9 mouse cellular contexts compared by ENCODE assay signal in genomic region chr13:23792520-23792919, GRCm38 (mm10). TPM values are rescaled to one million over a fixed set of nuclear protein-coding genes. Genes with fewer than 3 reads are reported as not detected.
DNase-seq lines count a peak whose midpoint lies in the region; ATAC-seq and TF ChIP-seq lines count a peak whose summit lies in the region.
"Had no signal": no experiment of that assay in that cellular context is flagged by ENCODE, and none has a peak within 500 bp of the region (broad histone marks: within the 10 kb centered on the region; RNA-seq: fewer than 3 reads in every experiment).

No protein-coding gene starts in this region.

- no peaks in the 10 kb centered on the region for H3K9me3 ChIP-seq in forebrain, embryonic 14.5 days (replicated peaks; ENCODE audit: control insufficient read depth, low read length)
- no peaks in the 10 kb centered on the region for H3K9me3 ChIP-seq in forebrain, embryonic 11.5 days (ENCODE audit: control insufficient read depth, low read length)
- no peaks in the 10 kb centered on the region for H3K9me3 ChIP-seq in liver, embryonic 14.5 days (ENCODE audit: control insufficient read depth, low read length)

- no peaks in the 10 kb centered on the region for H3K4me1 ChIP-seq in forebrain, embryonic 14.5 days (ENCODE audit: control insufficient read depth, insufficient read depth, low read length)
- H3K4me1 ChIP-seq in forebrain, embryonic 11.5 days (replicated peaks; ENCODE audit: control insufficient read depth, insufficient read depth, low read length): no peaks in the 10 kb centered on the region
- H3K4me1 ChIP-seq in liver, embryonic 14.5 days (replicated peaks; ENCODE audit: control insufficient read depth in 2 of 2, insufficient read depth in 2 of 2, low read length in 1 of 2): no peaks in the 10 kb centered on the region

- H3K4me3 ChIP-seq in forebrain, embryonic 14.5 days (ENCODE audit: low read depth, low read length): no peak overlapping the region
- no peak overlapping the region for H3K4me3 ChIP-seq in forebrain, embryonic 11.5 days (ENCODE audit: low read depth, low read length)
- H3K4me3 ChIP-seq in liver, embryonic 14.5 days (ENCODE audit: insufficient read depth in 1 of 2, low read depth in 2 of 2, low read length in 2 of 2): no peak overlapping the region

- 43% methylated on average over 2 of the region's 2 CpGs for WGBS in forebrain, embryonic 14.5 days
- WGBS in forebrain, embryonic 11.5 days: 47% methylated on average over 2 of the region's 2 CpGs
- 34% methylated on average over 2 of the region's 2 CpGs for WGBS in liver, embryonic 14.5 days (ENCODE audit: insufficient replicate concordance)

- no peak for TF ChIP-seq EP300 in liver, embryonic 14.5 days (IDR thresholded peaks at IDR 0.05; ENCODE audit: low read depth)

- H3K27me3 ChIP-seq in forebrain, embryonic 14.5 days (replicated peaks; ENCODE audit: control insufficient read depth, insufficient read depth, low read length): no peaks in the 10 kb centered on the region
- no peaks in the 10 kb centered on the region for H3K27me3 ChIP-seq in forebrain, embryonic 11.5 days (ENCODE audit: control insufficient read depth, insufficient read depth, low read length)
- H3K27me3 ChIP-seq in liver, embryonic 14.5 days (ENCODE audit: control insufficient read depth, insufficient read depth, low read length): no peaks in the 10 kb centered on the region

- peak; percentile 80 for ATAC-seq in forebrain, embryonic 14.5 days
- ATAC-seq in forebrain, embryonic 11.5 days (replicated peaks; ENCODE audit: low FRiP score): no peak
- ATAC-seq in liver, embryonic 14.5 days (ENCODE audit: insufficient read depth): no peak

- H3K27ac ChIP-seq in forebrain, embryonic 14.5 days (ENCODE audit: low read depth, low read length): no peak overlapping the region
- no peak overlapping the region for H3K27ac ChIP-seq in forebrain, embryonic 11.5 days (ENCODE audit: low read depth, low read length)
- no peak overlapping the region for H3K27ac ChIP-seq in liver, embryonic 14.5 days

- no peak overlapping the region for H3K9ac ChIP-seq in forebrain, embryonic 14.5 days (ENCODE audit: low read length)
- H3K9ac ChIP-seq in forebrain, embryonic 11.5 days (ENCODE audit: low read length): no peak overlapping the region
- H3K9ac ChIP-seq in liver, embryonic 14.5 days (replicated peaks): no peak overlapping the region

- peak; percentile 77 for TF ChIP-seq CTCF in liver, embryonic 14.5 days (IDR thresholded peaks at IDR 0.05; ENCODE audit: low read depth)

- no peak overlapping the region for H3K4me2 ChIP-seq in forebrain, embryonic 14.5 days (ENCODE audit: low read length)
- no peak overlapping the region for H3K4me2 ChIP-seq in forebrain, embryonic 11.5 days (ENCODE audit: low read depth, low read length, severe bottlenecking)
- no peak overlapping the region for H3K4me2 ChIP-seq in liver, embryonic 14.5 days (ENCODE audit: low read depth)

- no peaks in the 10 kb centered on the region for H3K36me3 ChIP-seq in forebrain, embryonic 14.5 days (ENCODE audit: control insufficient read depth, insufficient read depth, low read length)
- H3K36me3 ChIP-seq in forebrain, embryonic 11.5 days (ENCODE audit: control insufficient read depth, insufficient read depth, low read length): no peaks in the 10 kb centered on the region
- H3K36me3 ChIP-seq in liver, embryonic 14.5 days (replicated peaks; ENCODE audit: control insufficient read depth, insufficient read depth, low read depth): no peaks in the 10 kb centered on the region

- DNase-seq in forebrain, embryonic 14.5 days (ENCODE audit: low spot score): peak; percentile 87
- DNase-seq in forebrain, embryonic 11.5 days (ENCODE audit: low spot score): no peak
- peak; percentile 6 to 23 for DNase-seq in urinary bladder, postnatal 36 days (ENCODE audit: low spot score in 2 of 2)
- no peak for DNase-seq in urinary bladder, adult 2 months (ENCODE audit: low spot score)
- DNase-seq in embryo, embryonic 10 days (ENCODE audit: low spot score): peak; percentile 82
- peak; percentile 20 to 25 for DNase-seq in kidney, adult 8-10 months
- peak; percentile 42 to 49 (median 47) for DNase-seq in liver, embryonic 14.5 days (ENCODE audit: low read depth in 3 of 3, low spot score in 3 of 3)
- peak; percentile 41 for DNase-seq in right cerebral cortex, adult 18-20 months

RNA-seq across cellular contexts. Expression of gene Slc17a2, which starts 14.3 kb away (rescaled TPM):
- polyA plus RNA-seq in forebrain, embryonic 14.5 days (2014; fragmentation: Nextera tagmentation; extraction: Ambion mirVana): not detected in 2 replicates
- polyA plus RNA-seq in forebrain, embryonic 11.5 days (2014; fragmentation: Nextera tagmentation; extraction: Ambion mirVana): not detected in 2 replicates
- polyA plus RNA-seq in urinary bladder, adult 2 months (2012; rRNA removed): not detected in 2 replicates
- polyA plus RNA-seq in liver, embryonic 14.5 days (2012; rRNA removed): 1.00 and 1.1 TPM in 2 replicates
- 0.77 and 1.3 TPM in 2 replicates for polyA plus RNA-seq in liver, embryonic 14.5 days (2014; fragmentation: Nextera tagmentation; extraction: Ambion mirVana)

RNA-seq across cellular contexts. Expression of gene Trim38, which starts 22.8 kb away (rescaled TPM):
- not detected in 2 replicates for polyA plus RNA-seq in forebrain, embryonic 14.5 days (2014; fragmentation: Nextera tagmentation; extraction: Ambion mirVana)
- 0.13 TPM in 1 of 2 replicates, not detected in the other for polyA plus RNA-seq in forebrain, embryonic 11.5 days (2014; fragmentation: Nextera tagmentation; extraction: Ambion mirVana)
- polyA plus RNA-seq in urinary bladder, adult 2 months (2012; rRNA removed): 0.25 and 0.36 TPM in 2 replicates
- polyA plus RNA-seq in liver, embryonic 14.5 days (2012; rRNA removed): 0.06 TPM in 1 of 2 replicates, not detected in the other
- polyA plus RNA-seq in liver, embryonic 14.5 days (2014; fragmentation: Nextera tagmentation; extraction: Ambion mirVana): not detected in 2 replicates
- polyA plus RNA-seq: stomach, embryonic 14.5 days had no signal

RNA-seq across cellular contexts. Expression of gene Hist1h1a, which starts 29.1 kb away (rescaled TPM):
- polyA plus RNA-seq in forebrain, embryonic 14.5 days (2014; fragmentation: Nextera tagmentation; extraction: Ambion mirVana): 2.3 and 2.4 TPM in 2 replicates
- polyA plus RNA-seq in forebrain, embryonic 11.5 days (2014; fragmentation: Nextera tagmentation; extraction: Ambion mirVana): 2.7 and 4.0 TPM in 2 replicates
- not detected in 2 replicates for polyA plus RNA-seq in urinary bladder, adult 2 months (2012; rRNA removed)
- polyA plus RNA-seq in liver, embryonic 14.5 days (2012; rRNA removed): 7.6 and 11.9 TPM in 2 replicates
- polyA plus RNA-seq in liver, embryonic 14.5 days (2014; fragmentation: Nextera tagmentation; extraction: Ambion mirVana): 6.3 and 7.4 TPM in 2 replicates

RNA-seq across cellular contexts. Expression of gene Hist1h3a, which starts 30.3 kb away (rescaled TPM):
- 2.0 and 4.7 TPM in 2 replicates for polyA plus RNA-seq in forebrain, embryonic 14.5 days (2014; fragmentation: Nextera tagmentation; extraction: Ambion mirVana)
- polyA plus RNA-seq in forebrain, embryonic 11.5 days (2014; fragmentation: Nextera tagmentation; extraction: Ambion mirVana): 2.9 and 5.4 TPM in 2 replicates
- 0.34 and 0.66 TPM in 2 replicates for polyA plus RNA-seq in urinary bladder, adult 2 months (2012; rRNA removed)
- polyA plus RNA-seq in liver, embryonic 14.5 days (2012; rRNA removed): 36.1 and 49.8 TPM in 2 replicates
- polyA plus RNA-seq in liver, embryonic 14.5 days (2014; fragmentation: Nextera tagmentation; extraction: Ambion mirVana): 5.8 and 7.5 TPM in 2 replicates

RNA-seq across cellular contexts. Expression of gene Hist1h4a, which starts 31.5 kb away (rescaled TPM):
- 0.97 TPM in 1 of 2 replicates, not detected in the other for polyA plus RNA-seq in forebrain, embryonic 14.5 days (2014; fragmentation: Nextera tagmentation; extraction: Ambion mirVana)
- polyA plus RNA-seq in forebrain, embryonic 11.5 days (2014; fragmentation: Nextera tagmentation; extraction: Ambion mirVana): 0.95 TPM in 1 of 2 replicates, not detected in the other
- 0.48 and 1.2 TPM in 2 replicates for polyA plus RNA-seq in urinary bladder, adult 2 months (2012; rRNA removed)
- polyA plus RNA-seq in liver, embryonic 14.5 days (2012; rRNA removed): 4.3 and 11.8 TPM in 2 replicates
- 0.57 and 0.78 TPM in 2 replicates for polyA plus RNA-seq in liver, embryonic 14.5 days (2014; fragmentation: Nextera tagmentation; extraction: Ambion mirVana)
- polyA plus RNA-seq: stomach, embryonic 14.5 days had no signal

Comparison
In these comparisons a context has a peak if more than half of its experiments do, and no peak if none do; other contexts are left out.
1. DNase-seq: peak in forebrain, embryonic 14.5 days (single experiment), urinary bladder, postnatal 36 days (2 of 2), embryo, embryonic 10 days (single experiment), kidney, adult 8-10 months (2 of 2), liver, embryonic 14.5 days (3 of 3) and right cerebral cortex, adult 18-20 months (single experiment); none in forebrain, embryonic 11.5 days (single experiment) and urinary bladder, adult 2 months (single experiment).